Mouse (Mus musculus) testis, adult 2 months (tissue): ENCODE data around the gene Fam120a.

Experiments
- CTCF ChIP-seq: fragments of 200-500 bp; IDR thresholded peaks from 2 replicates; pipeline ENCODE4 v1.5.1; 2012; ENCODE audit warnings: low read depth, mild to moderate bottlenecking, inconsistent platforms, low read length, moderate library complexity; ENCODE audit not compliant: control insufficient read depth, insufficient read depth, insufficient replicate concordance
- POLR2A ChIP-seq: fragments of 200-500 bp; IDR thresholded peaks from 2 replicates; pipeline ENCODE4 v1.6.1; 2012; ENCODE audit warnings: low read depth, mild to moderate bottlenecking, inconsistent platforms, low read length, moderate library complexity; ENCODE audit not compliant: control insufficient read depth

DNA sequence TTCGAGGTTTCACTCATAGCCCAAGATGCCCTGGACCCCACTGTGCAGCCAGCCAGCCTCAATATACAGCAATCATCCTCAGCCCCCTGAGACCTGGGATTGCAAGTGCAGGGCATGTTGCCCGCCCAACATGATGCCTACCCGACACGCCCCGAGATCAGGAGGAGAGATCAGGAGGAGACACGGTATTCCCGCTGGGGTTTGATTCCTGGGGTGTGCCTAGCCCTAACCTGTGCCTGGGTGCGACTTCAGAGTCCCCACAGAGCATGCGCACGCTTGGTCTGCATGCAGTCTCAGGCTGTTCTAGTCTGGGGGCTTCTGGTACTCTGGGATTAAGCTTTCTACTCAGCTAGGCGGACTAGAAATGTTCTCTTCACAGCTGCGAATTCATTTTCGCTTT lies 2.7 kb upstream of the Fam120a start:
- no peak for TF ChIP-seq POLR2A
- TF ChIP-seq CTCF, result no peak
